Mouse (Mus musculus): ENCODE measurements at regions not wholly inside any gene's neighbourhood (a gene's known extent, or its start where the extent isn't known, plus 50 kb on each side); places are given as distances from the start of the nearest gene placed in this dataset.

DNA sequence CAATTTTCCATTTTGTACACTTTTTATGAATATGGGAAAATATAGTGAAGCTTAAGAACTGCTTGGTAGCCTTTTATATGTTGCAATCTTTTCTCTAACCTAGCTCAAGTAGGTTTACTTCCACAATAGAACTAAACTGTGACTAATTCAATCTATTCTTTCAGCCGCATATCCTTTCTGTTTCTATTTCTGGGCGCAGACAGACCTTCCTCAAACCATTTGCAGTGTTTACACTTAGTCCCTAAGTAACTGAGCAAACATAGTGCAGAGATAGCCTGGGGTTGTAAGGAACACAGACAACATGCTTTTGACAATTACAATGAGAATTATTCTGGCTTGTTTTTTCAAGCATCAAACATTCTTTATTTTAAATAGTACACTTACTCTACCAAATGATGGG is 3435.1 kb upstream of the Gm7489 start:
- DNase-seq: no peak

DNA sequence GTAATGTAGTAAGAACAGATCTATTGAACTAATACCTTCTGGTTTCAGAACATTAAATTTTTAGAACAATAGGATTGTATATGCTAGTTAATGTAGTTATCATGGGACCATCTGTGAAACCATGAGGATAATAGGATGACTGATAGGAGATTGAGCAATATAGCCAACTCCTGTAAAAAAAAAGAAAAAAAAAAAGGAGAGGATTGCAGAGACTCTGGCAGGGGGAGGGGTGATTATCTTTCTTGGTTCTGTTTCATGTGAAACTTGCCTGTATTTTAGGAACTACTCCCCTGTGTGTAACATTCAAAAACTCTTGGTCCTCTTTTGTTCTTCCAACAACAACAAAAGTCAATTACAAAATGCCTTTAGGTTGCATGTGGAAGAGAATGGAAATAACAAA is 3412.1 kb upstream of the Gm7489 start:
- no peak for DNase-seq

DNA sequence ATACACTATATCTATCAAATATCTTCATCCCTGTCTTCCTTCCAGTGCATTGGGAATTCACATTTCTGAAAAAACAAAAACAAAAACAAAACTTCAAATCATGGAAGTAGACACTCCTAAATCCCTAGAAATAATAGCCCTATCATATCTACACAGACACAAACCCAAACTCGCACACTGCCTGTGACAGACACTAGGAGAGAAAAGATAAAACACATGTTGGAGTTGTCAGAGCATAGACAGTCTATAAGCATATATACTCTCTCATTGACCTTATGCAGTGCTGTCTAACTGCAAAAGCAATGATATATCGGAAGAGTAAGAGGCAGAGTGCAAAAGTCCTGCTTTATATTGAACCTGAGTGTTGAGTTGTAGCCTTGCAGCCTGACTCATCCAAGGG is 3386.0 kb upstream of the Gm7489 start:
- DNase-seq: no peak

DNA sequence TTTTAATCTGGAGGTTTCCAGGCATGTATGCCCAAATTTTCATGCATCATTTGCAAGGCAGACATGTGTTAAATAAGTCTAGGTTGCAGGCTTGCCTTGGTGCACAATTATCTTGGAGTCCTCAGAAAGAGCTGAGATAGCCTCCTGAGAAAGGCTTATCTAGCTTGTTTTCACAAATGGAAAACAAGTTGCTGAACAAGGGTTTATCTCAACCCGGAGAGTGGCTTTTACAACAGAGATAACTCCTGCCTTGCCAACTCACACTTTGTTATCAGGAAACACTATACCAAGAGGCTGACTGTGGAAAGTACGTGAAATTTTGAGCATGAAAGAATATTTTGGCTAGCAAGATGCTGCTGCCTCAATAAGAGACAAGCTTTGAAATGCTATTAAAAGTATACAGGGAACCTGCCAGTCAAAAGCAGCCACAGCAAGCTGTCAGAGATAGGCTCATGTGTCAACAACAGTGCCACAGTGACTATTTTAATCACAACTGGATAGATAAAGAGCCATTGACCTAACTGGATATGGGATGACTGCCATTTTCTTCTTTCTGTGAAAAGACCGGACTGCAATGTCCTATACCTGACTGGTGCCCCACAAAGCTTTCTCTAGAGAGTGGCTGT is 3376.6 kb upstream of the Gm7489 start:
- DNase-seq: no peak

DNA sequence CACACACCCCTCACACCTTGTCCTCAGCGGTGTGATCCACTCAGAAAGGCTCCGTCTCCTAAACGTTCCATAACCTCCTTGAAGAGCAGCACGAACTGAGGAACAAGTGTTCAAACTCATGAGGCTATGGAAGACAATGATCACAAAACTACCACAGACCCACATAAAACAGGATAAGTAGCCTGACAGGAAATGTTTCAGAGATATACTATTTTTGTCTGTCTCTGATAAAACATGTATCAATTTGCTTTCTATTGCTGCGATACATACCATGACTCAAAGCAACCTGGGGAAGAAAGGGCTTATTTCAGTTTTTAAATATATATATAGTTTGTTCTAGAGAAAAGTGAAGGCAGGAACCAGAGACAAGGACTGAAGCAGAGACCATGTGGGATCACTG is 3371.7 kb upstream of the Gm7489 start:
- no peak for DNase-seq

DNA sequence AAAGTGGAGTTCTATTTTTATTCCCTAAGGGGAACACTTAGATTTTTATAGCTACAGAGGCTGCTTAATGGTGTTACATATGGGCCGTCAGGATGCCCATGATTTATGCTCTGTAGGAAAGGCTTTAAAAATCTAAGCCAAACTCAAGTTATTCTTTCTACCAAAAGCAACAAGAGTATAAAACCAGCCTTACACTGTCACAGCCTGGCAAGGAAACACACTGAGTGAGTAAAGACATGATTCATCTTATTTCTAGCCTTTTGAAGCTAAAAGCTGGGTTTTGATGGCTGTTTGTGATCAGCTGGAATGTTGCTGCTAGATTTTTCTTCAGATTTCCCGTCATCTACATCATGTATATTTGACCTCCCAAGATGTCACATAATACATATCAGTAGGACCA is 3359.9 kb upstream of the Gm7489 start:
- no peak for DNase-seq

DNA sequence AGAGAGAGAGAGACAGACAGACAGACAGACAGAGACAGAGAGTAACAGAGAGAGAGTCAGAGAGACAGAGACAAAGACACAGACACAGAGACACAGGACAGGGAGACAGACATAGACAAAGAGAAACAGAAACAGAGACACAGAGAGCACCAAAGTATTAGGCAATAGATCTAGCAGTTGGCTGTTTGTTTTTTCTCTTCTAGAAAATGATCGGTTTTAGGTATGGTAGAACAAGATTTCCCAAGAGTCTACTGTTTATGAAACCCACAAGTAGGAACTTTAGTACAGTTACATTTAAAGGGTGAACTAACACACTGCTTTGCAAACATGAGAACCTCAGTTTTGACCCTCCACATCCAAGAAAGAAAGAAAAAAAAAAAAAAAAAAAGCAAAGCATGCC is 3350.2 kb upstream of the Gm7489 start:
- DNase-seq: no peak

DNA sequence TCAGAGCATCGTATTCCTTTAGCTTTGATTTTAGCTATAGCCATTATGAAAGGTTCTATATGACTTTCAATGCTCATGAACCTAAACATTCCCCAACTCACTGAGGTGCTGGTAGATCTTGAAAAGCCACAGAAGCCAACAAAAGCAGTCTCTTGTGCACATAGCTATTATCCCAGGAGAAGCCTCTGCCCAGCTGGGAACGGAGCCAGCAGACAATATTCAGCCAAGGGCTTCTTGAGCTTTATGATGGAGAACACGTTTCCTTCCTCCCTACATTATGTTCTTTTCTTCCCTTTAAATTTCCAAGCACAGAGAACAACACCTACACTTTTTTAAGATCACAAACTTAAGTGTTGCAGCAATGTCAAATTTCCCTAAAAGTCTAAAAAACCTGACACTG is 3321.1 kb upstream of the Gm7489 start:
- DNase-seq: peak; percentile 4

DNA sequence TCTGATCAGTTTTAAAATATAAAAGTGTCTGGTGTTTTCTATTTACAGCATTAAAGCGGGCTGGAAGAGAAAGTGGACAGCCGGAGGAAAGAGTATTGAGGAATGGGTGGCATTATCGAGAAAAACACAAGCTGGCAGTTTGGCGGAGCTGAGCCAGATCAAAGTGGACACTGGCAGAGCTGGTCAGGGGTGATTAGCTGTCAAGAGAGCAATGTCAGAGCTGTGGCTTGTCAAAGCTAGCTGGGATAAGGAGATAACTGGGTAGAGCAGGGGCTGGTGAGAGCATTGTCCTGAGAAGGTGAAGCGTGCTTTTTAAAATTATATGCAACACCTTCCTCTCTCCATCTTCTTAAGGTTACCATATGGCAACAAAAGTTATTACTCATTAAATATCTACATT is 3303.9 kb upstream of the Gm7489 start:
- DNase-seq: no peak

DNA sequence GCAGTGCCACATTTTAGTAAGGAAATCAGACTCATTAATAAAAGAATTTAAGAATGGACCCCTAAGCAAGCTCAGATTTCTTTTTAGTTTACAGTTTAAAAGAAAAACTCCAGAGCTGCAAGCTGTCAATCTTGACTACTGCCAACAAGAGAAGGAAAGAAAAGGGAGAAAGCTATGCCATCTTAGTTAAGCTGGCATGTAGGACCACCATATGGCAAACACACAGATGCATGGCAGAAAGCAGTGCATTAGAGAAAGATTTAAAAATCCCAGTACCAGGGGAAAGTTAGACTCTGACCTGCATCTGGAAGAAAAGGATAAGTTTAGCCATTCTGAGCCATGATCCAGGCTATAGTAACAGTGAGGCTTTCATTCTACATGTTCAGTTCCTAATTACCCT is 3300.8 kb upstream of the Gm7489 start:
- DNase-seq: no peak

DNA sequence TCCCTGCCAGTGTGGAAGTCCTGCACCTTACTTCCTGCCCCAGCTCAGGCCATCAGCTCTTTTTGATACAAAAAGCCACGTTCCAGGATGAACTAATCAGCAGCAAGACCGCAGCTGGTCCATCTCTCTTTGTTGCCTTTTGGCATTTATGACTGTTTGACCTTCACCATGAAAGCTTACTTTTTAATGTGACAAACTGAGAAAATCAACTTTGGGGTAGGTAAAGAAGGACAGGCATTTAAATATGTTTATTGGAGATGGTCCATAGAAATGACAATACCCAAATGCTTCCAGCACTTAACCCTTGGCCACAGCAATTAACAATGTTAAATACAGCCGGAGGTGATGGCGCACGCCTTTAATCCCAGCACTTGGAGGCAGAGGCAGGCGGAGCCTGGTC is 3299.2 kb upstream of the Gm7489 start:
- DNase-seq: no peak

Data from right cerebral cortex, postnatal 4 days (tissue).